Mouse (Mus musculus) R1 (cell line): ENCODE data around the gene Slc7a11.

Experiments
- DNase-seq: peaks from one replicate; pipeline ENCODE4 v3.0.0-alpha.2; 2018; ENCODE audit warnings: low read depth, low spot score

Gene Slc7a11

DNA sequence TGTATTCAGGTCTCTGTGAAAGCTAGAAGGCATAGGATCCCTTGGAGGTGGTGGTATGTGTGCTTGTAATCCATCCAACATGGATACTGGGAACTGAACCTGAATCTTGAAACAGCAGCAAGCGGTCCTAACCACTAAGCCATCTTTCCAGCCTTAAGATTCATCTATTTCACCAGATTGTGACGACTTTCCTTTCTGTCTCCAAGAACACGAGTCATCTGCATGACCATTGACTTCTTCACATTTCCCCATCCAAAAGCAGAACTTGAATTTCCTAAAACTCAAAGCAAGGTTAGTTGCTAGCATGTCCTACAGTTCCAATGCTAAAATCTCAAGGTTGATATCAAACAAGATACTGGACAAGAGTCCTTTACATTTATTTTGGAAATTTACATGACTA is 37.5 kb downstream of the Slc7a11 start:
- no peak for DNase-seq

DNA sequence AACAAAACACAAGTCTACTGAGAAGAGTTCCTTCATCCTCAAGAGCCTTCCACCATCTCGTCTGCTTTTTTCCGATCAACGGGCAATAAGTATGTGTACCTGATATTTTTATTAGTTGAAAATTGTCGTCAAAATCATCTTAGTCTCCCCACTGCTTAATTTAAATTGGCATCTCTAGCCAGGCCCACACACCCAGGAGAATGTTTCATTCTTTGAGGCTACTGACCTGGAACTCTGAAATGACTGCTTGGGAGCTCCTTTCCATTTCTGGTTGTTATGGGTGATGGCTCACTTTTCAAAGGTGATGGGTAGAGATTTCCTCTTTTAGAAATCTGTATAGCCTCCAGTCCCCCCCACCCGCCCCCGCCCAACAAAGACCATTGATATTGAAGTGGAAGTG is 54.6 kb downstream of the Slc7a11 start:
- DNase-seq = no peak

DNA sequence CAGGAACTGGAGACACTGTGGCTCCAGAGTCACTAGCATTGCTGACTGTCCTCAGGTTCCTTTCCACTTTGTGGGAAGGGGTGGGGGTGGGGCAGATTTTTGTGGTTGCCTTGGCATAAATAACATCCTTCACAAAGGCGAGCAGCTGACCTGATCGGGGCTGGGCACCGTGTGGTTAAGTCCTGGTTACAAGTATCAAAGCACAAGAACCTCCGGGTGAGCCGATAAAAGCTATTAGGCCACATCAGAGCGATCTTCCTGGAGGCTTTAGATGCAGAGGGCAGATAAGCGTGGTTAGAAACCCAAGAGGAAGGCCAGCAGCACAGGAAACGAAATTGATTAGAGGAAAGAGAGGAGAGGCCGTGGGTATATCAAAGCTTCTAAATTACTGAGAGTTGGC is 55.1 kb downstream of the Slc7a11 start:
- no peak for DNase-seq

DNA sequence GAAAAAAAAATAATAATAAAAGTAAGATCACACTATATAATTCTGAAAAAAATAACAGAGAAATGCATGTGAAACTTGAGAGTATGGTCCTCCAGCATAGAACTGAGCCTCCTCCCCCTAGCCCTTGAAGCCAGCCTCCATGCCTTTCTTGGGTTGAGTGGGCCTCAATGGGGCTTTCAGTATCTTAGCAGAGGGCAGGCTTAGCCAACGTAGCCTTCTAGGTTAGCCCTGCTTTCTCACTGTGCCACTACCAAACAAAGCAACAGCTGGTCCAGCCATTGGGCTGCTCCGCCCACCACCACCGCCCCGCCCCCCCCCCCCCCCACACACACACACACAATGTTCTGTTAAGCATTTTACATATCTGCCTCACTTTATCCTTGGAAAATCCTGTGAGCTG is 56.1 kb downstream of the Slc7a11 start:
- no peak for DNase-seq

DNA sequence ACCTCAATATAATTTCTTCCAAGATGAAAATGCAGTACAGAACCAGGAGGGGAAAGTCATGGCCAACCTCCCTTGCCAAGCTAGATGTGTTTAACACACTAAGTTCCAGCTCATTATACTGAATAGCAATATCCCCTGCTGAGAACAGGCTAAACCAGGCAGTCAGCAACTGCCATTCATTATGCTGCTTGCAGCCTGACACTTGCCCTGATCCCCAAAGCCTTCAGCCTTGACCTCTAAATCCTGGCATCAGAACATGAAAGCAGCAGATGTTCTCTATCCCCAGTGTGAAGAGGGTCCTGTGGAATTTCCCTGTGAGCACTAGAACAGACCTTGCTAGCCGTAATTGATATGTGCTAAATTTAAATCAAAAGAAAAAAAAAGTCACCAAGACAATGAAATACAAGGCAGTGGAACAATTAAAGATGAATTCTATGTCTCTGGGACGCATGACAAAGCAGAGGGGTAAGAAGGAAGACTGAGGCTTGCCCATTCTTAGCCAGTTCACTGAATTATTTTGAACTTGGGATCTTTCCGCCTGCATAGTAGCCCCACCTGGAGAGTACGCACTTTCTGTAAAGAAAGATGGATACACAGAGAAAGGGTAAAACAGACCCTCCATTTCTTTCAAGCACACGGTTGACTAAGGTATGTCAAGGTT is 56.7 kb downstream of the Slc7a11 start:
- DNase-seq = peak; percentile 18

DNA sequence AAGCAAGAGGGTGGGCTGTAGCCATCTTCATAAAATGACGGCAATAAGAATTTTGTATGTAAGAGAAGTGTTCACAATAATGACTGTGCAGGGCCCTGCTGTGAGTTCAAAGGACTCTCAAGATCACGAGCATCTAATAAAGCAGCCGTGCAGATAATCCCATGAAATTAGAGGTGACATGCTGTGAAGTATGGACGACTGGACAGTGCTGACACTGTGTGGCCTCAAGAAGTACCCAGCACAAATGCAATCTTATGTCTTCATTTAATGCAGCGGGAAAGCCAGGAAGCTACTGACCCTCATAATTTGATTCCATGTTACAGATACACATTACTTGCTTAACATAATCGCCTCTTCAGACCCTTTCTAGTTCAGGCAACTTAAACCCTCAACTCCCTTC is 57.3 kb downstream of the Slc7a11 start:
- DNase-seq = no peak

DNA sequence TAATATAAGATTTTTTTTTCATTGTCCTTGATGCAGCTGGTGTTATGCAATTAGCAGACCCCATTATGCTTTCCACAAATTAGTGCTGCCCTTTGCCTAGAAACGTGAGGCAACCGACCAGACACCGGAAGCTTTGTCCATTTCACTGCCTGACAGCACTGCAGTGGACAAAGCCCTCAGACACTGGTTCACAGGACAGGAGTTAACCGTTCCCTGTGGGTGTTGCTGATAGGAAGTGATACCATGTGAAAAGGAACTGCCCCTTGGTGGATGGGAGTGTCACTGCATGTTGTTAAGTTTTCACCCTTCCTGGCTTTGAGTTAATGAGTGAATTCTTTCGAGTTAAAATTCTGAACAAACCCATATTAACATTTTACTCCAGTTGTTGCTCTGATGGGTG is 60.7 kb downstream of the Slc7a11 start:
- no peak for DNase-seq

DNA sequence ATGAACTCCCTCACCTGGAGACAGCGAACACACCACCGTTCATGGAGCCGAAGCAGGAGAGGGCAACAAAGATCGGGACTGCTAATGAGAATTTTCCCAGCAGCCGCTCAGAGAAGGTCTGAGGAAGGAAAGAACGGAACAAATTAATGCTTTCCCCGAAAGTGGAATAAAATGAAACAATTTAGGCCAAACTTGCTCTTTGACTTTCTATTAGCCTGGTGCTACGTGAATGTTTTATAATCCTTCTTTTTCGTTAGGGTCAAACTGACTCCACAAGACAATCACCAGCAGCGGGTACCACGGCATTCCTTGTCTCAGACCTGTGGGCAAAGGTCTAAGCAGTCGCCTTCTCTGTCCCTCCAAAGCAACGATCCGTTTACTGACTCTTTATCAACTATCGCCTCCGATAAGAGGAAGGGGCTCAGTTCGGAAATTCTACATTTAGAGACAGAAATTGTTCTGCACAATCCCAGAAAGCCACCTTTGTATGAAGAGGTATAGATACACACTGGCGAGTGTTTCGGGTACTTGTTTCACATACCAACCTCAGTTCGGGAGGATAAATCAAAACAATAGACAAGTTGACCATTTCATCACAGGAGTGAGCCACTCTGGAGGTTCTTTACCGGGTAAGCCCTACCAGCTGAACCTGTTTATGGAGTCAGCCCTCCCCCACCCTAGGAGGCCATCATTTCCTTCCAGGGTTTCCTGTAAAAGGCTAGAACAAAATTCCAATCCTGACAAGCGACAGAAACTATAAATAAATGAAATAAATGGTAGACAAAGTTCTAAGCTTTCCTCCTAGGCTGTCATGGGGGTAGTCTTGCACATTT is 61.3 kb downstream of the Slc7a11 start:
- no peak for DNase-seq

DNA sequence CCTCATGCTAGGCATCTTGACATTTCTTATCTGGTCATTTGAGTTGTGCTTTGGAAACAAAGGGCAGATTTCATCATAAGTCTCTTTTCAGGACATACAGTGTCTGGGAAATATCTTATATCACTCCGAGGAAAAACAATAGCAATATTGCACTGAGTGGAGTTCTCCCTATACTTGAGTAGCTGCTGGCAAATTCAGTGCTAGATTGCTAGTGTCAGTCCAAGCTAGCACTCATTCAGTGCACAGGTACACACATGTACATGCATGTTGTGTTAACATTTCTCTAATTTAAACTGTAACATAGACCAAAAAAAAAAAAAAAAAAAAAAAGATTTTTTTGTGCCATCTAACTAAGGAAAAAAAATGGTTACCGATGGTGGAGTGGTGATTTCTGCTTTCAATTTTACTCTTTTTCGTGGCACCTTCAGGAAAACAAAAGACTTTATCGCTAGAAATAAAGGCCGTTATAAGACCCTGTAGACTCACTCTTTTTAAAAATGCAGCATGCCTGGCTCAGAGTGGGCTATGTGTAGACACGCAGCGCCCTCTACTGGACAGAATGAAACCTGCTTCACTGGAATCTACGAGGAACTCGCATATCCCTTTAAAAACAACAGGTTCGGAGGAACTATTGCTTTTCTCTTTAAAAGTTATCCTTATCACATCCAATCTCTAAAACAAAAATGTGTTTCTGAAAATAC is 62.1 kb downstream of the Slc7a11 start:
- DNase-seq = peak; percentile 74

DNA sequence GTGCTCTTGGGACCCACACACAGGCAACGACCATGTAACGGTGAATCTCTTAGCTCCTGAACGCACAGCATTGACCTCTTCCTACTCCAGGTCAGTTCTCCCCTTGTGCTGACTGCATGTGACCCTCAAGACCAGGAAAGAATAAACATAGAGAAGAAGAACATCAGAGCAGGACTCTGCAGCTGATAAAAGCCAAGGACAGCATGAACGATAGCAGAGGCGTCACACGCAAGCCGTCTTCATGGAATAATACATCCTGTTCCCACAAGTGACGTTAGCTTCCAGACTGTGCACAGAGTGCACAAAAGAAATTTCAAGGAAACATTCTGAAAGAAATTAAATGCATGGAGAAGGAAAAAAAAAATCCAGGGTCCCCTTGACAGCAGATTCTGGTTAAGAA is 63.5 kb downstream of the Slc7a11 start:
- DNase-seq = no peak

DNA sequence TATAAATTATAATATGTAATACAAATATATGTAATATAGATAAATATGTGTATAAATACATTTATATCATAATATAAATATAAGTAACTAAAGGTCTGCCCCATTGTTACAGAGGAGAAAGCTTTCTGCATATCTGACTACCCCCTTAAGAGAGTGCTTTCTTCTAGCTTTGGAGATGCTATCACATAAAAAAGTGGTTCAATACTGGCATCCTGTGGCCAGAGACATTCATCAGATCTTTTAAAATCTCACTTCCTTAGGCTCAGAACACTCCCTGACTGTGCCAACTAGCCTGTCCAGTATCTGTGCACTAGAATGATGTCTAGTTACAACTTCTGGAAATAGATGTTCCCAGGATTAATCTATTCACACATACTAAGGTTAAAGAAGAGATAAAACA is 67.9 kb downstream of the Slc7a11 start:
- DNase-seq = no peak

DNA sequence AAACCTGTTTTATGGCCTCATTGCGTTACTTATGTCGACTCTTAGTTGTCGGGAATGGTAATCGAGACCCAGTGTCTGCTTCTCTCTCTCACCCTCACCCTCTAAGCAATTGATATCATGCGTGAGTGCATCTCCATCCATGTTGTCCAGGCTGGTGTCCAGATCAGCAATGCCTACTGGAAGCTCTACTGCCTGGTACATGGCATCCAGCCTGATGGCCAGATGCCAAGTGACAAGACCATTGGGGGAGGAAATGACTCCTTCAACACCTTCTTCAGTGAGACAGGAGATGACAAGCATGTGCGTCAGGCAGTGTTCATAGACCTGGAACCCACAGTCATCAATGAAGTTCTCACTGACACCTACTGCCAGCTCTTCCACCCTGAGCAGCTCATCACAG is 73.6 kb downstream of the Slc7a11 start:
- no peak for DNase-seq

DNA sequence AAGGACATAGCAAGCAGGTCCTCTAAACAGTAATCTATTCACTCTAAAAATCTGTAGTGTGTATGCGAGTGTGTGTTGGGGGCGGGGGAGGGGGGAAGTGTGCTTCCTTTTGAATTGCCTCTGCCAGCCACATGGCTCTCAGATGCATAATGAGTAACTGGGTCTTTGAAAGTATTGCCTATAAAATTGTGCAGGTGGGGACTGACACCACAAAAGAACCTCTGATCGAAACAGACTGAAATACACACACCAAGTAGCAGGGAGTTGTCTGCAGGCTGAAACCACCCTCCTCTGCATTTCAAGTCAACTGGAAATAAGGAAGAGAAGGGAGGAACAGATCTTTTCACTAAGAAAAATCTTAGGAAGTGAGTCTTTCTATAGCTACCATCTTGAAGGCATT is 76.2 kb downstream of the Slc7a11 start:
- DNase-seq = no peak

DNA sequence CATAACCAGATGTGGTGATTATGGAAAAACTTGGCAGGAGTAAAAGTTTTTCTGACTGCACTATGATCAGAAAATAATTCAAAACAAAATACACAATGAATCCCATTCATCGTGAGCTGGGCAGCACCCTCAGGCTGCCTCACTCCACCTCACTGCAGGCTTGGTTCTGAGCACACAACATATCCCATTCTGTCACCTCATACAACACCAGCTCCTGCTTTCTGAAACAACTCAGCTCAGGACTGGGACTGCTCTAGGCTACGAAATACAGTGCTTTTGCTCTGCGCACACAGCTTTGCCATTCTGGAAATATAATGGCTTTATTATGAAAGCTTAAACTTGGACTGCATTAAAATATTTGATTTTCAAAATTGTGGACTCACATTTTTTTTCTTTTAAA is 79.8 kb downstream of the Slc7a11 start:
- no peak for DNase-seq

DNA sequence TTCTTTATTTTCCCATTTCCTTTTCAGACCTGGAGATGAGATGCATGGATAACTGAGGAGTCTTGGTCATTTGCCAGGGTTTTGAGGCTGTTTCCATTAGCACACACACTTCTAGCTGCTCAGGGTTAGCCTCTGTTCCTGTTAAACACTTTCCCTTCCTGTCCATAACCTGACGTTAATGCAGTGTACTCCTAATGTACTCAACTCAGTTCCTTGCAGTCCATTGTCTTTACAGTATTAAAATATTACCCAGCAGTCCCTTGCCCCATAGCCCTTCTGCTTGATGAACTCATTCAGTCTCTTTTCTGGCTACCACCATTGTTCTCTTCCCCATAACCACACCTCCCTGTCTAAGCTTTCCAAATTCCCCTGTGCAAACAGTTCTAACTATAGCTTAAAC is 96.3 kb downstream of the Slc7a11 start:
- DNase-seq = no peak

DNA sequence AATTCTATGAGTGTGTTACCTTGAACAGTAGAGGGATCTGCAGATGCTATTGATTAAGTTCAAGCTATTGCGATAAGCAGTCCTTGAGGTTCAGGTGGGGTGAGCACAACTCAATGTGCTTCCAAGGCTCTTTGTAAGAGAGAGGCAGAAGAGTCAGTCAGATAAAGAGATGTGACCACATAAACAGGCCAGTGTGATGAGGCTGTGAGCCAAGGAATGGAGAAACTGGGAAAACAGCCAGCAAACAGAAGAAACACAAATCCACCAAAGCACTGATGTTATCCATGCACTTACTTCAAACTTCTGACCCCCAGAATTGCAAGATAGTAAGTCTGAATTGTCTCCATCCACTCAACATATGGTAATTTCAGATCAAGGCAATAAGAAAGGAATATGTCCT is 99.0 kb downstream of the Slc7a11 start:
- DNase-seq = no peak

DNA sequence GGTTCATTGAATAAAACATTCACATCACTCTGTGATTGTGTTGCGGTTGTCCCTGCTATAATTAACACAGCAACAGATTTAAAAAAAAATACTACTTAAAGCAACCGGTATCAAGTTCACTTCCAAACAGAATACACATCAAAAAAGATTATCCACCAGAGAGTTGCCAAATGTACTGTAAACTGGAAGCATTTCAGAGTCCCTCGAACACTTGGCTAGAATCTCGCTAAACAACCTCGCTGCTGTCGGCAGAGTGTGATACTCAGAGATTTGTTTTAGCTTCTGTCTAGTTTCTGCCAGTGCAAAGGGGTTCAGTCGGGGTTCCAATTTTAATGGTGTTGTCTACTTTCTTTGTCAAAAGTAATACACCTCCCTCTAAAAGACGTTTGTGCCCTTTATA is 118.9 kb downstream of the Slc7a11 start:
- DNase-seq = no peak

DNA sequence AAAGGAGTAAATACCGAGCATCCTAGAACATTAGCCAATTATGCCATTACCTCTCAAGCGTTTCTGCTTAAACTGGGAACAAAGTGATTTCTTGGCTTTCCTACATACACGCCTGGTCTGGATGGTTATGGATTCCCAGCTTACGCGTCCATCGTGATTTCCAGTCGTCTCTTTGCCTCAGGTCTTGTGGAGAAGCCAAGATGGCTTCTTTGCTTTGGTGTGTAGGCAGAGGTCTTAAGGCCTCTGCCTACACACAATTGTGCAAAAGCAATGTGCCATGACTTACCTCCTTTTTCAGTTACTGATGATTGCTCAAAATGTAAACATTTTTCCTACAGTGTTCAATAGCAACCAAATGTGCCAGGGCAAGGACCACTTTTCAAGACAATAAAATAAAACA is 119.5 kb downstream of the Slc7a11 start:
- DNase-seq = no peak

DNA sequence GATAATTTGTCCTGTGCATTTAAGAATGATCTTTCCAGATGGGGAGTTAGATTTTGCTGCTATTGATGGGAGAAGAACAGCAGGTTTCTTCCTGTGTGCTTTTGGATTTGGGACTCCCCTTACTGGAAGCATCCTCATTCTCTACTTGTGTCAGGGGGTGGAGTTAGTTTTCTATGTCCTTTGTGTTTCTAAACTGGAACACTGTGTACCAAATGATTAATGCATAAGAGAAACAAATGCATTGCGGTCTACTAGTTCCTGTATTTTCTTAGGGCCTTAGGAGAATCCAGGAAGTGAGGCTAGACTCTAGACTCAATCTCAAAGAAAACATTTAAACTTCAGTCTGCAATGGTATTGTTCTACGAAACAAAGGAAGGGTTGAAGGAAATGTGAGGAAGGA is 122.6 kb downstream of the Slc7a11 start:
- DNase-seq = peak; percentile 21

DNA sequence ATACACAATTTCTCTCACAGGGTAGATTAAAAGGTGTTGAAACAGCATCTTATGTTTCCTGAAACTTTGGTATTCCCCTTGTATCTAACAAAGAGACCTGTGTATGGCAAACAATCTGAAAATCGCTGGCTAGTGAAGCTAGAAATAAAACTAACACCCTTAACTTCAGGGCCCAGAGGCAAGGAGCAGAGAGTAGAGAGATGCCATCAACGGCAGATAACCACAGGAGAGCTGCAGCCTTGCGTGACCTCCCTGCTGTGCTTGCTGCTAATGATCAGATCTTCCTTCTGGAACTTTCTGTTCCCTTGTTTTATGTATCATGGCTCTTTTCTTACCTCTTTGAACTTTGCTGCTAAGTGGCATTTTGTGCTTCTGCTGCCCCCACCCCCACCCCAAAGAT is 125.3 kb downstream of the Slc7a11 start:
- no peak for DNase-seq

DNA sequence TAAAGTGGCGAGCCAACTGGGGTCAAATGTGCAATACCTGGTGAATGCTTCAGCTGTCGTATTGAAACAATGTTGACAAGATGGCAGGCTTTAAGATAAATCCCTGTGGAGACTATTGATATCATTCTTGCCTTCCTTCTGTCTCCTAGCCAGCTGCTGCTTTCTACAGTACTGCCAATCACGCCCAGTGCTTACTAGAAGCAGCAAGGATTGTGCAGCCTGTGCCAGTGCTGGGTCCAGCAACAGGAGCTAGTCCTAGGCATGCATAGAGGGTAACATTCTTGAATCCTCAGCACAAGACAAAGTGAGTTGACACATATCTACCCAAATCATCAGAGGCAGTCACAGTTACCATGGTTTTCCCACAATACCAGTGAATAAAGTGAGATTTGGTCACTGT is 129.6 kb downstream of the Slc7a11 start:
- DNase-seq = no peak

DNA sequence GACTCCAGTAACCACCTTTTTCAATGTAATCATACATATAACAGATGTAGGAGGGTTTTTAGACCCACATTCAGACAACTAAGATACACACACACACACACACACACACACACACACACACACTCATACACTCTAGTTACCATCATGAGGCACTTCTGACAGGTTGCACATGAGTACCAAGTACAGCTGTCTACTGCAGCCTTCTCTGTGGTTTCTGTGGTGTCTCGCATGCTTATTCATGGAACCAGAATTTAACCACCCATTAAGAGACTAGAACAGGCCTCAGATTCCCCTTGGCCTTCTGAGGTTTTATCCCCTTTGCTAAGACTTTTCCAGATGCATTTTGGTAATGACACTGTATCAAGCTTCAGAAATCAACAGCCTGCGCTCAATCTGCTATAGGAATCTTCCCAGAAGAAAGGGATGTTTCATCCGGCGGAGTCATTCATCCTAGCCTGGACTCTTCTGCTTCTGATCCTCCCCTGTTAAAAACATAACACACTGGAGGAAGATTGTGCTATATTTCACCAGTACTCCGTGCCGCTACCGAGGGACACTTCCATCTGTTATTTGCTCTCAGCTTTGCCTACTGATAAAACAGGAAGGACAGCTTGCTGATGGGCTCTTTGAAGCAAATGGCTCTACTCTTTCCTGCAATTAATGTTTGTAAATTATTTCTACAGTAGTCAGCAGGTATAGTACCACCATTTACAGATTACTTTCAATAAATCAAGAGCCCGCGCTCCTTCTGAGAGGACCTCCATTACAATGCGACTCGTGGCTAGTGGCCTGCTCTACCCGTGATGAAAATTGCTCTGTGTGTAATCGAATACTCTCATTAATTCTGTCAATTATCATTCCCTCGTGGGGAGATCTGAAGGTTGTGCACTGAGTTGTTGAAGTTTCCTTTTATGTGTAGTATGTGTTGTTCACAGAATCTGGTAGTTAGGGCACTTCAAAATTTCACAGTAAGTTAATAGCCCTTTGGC is 135.8 kb downstream of the Slc7a11 start:
- no peak for DNase-seq
